Mouse (Mus musculus) adrenal gland, adult 18-20 months (tissue): ENCODE data around the gene Stx18. TPM values are rescaled to one million over a fixed set of nuclear protein-coding genes. Genes with fewer than 3 reads are reported as not detected.
A peak's percentile ranks its signal among the peaks of the same experiment; 100 is the strongest.

Experiments
- DNase-seq, 2 experiments: peaks; one replicate each; pipeline ENCODE4 v3.0.0; 2021 to 2022; ENCODE audit warnings: low spot score in 2 of 2
- total RNA-seq, 2 experiments: library from RNA; stranded (reverse); gene quantifications; 1 replicate in 1 of 2; 2 replicates in 1 of 2; pipeline ENCODE4 v1.2.3; 2021

Stx18 gene
- total RNA-seq, 2 experiments from 2014 or later, result 34.7 to 42.5 TPM

- DNase-seq, result no peak
These were observed 88.2 kb downstream of the Stx18 start for GRCm38 (mm10) chr5:38126519-38127306.

GRCm38 (mm10) chr5:38129339-38129738, 90.8 kb downstream of the Stx18 start:
- DNase-seq, result no peak

GRCm38 (mm10) chr5:38136247-38136646, 97.7 kb downstream of the Stx18 start:
- DNase-seq, result no peak

GRCm38 (mm10) chr5:38137163-38137562, 98.6 kb downstream of the Stx18 start:
- DNase-seq, result no peak

- no peak for DNase-seq
These were observed 102.4 kb downstream of the Stx18 start for GRCm38 (mm10) chr5:38140893-38141292.

GRCm38 (mm10) chr5:38146524-38146923, 108.0 kb downstream of the Stx18 start:
- no peak for DNase-seq

- no peak for DNase-seq
These were observed 112.7 kb downstream of the Stx18 start for GRCm38 (mm10) chr5:38151264-38151663.

- no peak for DNase-seq
These were observed 113.9 kb downstream of the Stx18 start for GRCm38 (mm10) chr5:38152201-38153108.

- DNase-seq, result no peak
These were observed 115.1 kb downstream of the Stx18 start for GRCm38 (mm10) chr5:38153636-38154035.

GRCm38 (mm10) chr5:38157481-38158020, 119.0 kb downstream of the Stx18 start:
- no peak for DNase-seq

- no peak for DNase-seq
These were observed 120.0 kb downstream of the Stx18 start for GRCm38 (mm10) chr5:38158501-38158946.

- peak; percentile 46 to 69 for DNase-seq
These were observed 120.5 kb downstream of the Stx18 start for GRCm38 (mm10) chr5:38158947-38159633.

- DNase-seq, result no peak
These were observed 121.3 kb downstream of the Stx18 start, which contains the start of gene Nsg1 for GRCm38 (mm10) chr5:38159634-38160413. Nsg1 (minus strand) TSS chr5:38159907.

GRCm38 (mm10) chr5:38168497-38168896, 130.0 kb downstream of the Stx18 start:
- no peak for DNase-seq

- no peak for DNase-seq
These were observed 135.2 kb downstream of the Stx18 start for GRCm38 (mm10) chr5:38173766-38174165.

- DNase-seq, result no peak
These were observed 135.8 kb downstream of the Stx18 start for GRCm38 (mm10) chr5:38174256-38174912.

GRCm38 (mm10) chr5:38184688-38185285, 146.2 kb downstream of the Stx18 start:
- DNase-seq, result no peak

- DNase-seq, result no peak
These were observed 148.5 kb downstream of the Stx18 start for GRCm38 (mm10) chr5:38187006-38187405.
